Mouse (Mus musculus) lung, postnatal 25 days (tissue): Measurements from ENCODE around the gene Pard6b.

ENCODE experiments used
- DNase-seq: peaks from one replicate; pipeline ENCODE4 v3.0.0; 2022; ENCODE audit warnings: low spot score

Pard6b gene

GRCm38 (mm10) chr2:168063712-168064111 is 17.1 kb upstream of the Pard6b start:
- DNase-seq, result no peak

GRCm38 (mm10) chr2:168065511-168065910 is 15.3 kb upstream of the Pard6b start:
- DNase-seq, result no peak

- DNase-seq, result no peak
These were observed 14.0 kb upstream of the Pard6b start for GRCm38 (mm10) chr2:168066783-168067182.

DNA sequence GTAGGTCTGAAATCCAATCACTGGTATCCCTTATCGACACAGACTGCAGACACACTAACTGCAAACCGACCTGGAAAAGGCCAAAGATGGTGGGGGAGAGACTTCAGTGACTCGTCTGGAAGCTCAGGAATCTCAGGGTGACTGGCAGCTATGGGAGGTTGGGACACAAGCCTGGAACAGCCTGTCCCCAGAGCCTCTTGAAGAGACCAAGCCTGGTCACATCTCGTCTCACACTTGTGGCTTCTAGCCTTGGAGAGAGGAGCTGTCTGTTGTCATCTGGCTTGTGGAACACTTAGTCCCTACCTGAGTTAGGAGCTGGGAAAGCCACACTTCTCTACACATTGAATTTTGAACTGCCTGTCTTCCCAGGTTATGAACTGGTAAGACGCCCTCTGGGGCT is 10.4 kb upstream of the Pard6b start:
- DNase-seq, result peak; percentile 56

DNA sequence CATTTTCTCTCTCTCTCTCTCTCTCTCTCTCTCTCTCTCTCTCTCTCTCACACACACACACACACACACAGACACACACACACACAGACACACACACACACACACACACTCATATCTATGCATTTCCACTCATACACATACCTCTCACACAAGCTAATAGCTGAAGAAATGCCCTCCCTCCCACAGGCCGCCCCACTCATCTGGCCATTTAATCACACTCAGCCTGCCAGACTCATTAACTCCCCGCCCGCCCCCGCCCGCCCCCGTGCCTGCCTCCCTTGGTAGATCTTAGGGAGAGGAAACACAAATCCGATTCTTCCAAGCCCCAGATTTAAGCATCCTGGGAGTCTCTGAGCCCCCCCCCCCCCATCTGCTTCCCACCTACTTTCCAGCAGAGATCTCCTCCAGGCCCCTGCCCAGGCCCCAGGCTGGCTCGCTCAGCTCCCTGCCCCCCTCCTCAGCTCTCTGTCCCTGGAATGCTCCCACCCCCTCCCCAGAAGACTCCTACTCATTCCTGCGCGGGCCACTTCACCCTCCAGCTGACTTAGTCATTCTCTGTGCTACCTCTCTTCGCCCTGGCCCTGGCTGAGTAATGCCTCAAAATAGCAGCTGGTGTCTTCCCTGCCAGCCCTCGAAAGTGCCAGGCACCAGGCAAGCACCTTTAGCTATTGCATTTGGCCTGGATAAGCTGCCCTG is 8.2 kb upstream of the Pard6b start:
- DNase-seq, result peak; percentile 67

GRCm38 (mm10) chr2:168073722-168074121 is 7.1 kb upstream of the Pard6b start:
- DNase-seq, result no peak

- no peak for DNase-seq
These were observed 6.3 kb upstream of the Pard6b start for GRCm38 (mm10) chr2:168074457-168074856.

DNA sequence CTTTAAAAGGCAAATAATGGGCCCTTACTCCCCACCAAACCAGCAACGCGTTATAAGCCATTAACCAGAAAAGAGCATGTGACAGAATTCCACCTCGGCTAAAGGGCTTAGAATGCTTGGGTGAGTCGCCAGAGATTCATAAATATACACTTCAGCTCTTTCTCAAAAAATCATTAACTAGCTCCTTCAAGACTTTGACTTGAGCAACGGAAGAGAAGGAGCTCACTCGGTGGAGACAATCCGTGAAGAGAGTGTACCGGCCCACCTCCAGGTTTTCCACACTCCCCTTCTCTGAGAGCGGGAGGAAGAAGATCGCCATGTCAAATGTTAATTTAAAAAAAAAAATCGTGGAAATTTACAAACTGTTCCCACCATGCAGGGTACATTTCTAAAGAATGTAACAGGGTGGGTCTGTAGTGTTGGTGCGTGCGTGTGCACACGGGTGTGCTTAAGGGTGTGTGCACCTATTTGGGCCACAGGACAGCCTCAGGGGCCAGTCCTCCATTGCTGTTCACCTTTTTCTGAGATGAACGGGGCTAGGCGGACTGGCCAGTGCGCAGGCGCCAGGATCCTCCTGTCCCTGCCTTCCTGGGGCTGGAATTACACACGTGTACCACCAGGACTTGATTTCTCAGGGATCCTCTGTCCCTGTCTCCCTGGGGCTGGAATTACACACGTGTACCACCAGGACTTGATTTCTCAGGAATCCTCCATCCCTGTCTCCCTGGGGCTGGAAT is 3.8 kb upstream of the Pard6b start:
- DNase-seq, result no peak

- peak; percentile 89 for DNase-seq
These were observed 2.5 kb upstream of the Pard6b start for GRCm38 (mm10) chr2:168078107-168078830.

DNA sequence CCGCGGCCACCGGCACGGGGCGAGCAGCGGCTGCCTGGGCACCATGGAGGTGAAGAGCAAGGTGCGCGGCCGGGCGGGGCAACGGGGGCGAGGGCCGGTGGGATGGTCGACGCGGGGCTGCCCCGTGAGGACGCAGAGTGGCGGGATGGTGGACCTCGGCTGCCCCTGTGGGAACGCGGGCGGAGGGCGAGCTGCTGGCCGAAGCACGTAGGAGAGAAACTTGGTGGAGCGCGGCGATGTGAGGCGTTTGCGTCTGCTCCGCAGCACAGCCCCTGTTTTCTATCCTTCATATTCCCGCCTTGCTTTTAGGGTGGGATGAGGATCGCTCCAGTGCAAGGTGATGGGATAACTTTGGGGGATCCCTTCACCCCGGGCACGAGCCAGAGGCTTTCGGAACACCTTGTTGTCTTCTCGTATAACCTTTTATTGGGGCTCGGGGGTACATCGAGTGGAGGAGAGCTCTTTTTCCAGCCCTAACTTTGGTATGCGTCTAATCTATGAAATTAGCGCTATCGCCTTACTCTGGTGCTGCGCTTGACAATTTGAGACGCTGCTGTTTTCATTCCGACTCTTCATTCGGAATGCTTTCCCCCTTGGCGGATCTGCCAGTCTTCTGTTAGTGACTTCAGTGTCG is 612 bp downstream of the Pard6b start:
- no peak for DNase-seq

DNA sequence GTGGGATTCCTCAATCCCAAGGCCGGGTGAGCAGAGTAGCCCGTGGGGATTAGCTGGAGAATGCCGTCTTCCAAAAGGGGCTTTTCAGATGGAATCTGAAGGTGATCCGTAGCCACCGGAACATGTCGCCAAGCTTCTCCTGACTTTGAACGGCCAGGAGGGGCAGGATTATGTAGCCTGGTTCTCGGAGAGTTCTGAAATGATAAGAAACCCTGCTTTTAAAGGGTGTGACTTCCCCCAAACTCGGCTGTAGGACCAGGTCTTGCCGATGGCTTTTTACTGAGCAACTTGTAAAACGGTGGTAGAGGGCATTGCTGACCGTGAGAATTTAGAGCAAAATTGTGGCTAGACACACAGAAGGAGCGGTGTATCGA is 1.1 kb downstream of the Pard6b start:
- DNase-seq, result no peak

DNA sequence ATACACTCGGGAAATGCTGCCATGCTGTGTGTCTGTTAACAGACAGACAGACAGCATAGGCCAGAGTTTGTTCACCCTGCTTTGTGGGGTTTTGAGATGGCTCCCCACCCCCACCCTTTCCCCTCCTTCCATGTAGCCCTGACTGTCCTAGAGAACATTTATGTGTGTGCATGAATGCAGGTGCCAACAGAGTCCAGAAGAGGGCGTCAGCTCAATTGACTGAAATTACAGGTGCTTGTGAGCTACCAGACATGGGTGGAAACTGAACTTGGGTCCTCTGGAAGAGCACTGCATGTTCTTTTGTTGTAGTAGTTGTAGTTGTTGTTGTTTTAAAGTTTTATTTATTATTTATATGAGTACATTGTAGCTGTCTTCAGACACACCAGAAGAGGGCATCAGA is 2.8 kb downstream of the Pard6b start:
- no peak for DNase-seq

DNA sequence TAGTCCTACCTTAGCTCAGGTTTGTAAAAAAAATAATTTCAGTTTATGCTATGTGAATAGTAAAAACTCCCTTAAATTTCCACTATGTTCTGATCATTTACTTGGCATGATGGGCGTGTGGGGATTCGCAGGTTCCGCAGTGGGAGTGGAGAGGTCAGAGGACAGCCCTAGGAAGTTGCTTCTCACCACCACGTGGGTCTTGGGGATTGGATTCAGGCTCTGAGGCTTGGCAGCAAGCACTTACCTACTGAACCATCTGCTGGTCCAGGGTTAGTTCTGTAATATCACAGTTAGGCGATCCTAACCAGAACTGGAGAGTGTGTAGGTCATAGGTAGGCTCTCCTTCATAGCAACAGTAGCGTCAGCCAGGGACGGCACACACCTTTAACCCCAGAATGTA is 3.4 kb downstream of the Pard6b start:
- DNase-seq, result no peak

DNA sequence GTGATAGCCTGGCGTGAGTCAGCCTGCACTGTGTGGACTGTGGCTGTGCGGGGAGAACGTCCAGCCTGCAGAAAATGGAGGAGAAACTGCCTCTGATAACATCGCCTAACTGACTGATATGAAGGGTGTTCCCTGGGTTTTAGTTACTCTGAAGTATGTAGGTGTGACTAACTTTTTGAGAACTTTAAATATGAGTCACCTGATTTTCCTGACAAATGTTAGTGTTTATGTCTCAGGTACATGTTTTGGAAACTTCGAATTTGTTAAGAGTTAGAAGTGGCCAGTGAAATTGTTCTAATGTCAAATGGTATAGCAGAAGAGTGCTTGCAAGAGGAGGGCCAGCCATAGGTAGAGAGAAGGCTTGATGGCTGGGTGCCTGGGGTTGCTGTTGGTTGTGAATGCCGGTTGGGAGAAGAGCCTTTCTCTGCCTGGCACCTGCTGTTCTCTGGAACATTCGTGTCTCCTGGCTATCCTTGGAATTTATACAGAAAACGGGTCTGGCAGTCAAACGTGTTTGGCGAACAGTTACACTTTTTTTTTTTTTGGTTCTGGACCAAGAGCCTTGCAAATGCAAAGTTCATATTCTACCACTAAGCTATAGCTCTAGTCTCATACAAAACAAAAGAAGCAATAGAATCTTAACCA is 4.9 kb downstream of the Pard6b start:
- no peak for DNase-seq

DNA sequence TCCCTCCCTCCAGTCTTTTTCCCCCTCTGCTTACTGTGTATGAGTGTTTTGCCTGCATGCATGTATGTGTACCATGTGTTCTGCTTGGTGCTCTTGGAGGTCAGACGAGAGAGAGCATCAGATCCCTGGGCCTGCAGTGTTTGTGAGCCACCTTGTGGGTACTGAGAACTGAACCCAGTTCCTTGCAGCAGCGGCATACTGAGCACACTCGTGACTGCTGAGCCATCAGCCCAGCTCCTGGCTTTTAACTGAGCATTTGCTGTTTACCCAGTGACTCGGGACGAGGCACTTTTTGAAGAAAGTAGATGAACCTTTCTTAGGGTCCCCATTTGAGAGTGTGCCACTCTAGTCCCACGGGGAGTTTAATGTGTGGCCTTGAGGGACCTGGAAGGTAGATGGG is 5.5 kb downstream of the Pard6b start:
- no peak for DNase-seq

GRCm38 (mm10) chr2:168086839-168087238 is 6.0 kb downstream of the Pard6b start:
- DNase-seq, result no peak

GRCm38 (mm10) chr2:168091560-168091959 is 10.8 kb downstream of the Pard6b start:
- DNase-seq, result no peak

DNA sequence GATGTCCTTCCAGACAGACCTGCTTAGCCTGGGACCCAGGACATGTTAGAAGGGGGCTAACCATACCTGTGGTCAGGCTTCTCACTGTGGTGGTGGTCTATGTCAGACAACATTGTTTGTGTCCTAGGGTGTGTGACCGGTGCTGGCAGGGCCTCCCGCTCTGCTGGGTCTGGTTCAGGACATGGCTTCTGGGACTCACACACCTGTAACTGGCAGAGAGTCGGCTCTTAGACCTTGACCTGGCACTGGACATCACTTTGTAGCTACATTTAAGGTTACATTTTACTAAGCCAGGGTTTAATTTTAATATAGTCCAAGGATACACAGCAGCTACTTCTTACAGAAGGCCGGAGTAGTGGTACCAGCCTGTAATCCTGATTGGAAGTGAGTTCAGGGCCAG is 12.3 kb downstream of the Pard6b start:
- no peak for DNase-seq

- no peak for DNase-seq
These were observed 14.3 kb downstream of the Pard6b start for GRCm38 (mm10) chr2:168095077-168095476.

- DNase-seq, result no peak
These were observed 15.7 kb downstream of the Pard6b start for GRCm38 (mm10) chr2:168096487-168096886.

DNA sequence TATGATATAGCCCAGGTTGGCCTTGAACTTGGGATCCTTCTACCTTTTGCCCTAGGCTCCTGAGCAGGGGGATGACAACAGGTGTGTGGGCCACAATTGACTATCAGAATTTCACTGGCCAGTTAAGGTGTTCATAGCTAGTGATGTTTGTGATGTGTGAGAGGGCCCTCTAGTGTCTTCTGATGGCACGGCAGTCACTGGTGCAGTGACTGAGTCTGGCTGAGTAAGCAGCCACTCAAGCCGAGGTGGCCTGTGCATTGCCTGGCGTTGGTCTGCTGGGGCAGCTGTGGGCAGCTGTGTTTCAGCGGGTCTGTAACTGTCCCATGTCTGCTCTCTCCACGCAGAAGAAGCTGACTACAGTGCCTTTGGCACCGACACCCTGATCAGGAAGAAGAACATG is 17.2 kb downstream of the Pard6b start:
- DNase-seq, result peak; percentile 70

DNA sequence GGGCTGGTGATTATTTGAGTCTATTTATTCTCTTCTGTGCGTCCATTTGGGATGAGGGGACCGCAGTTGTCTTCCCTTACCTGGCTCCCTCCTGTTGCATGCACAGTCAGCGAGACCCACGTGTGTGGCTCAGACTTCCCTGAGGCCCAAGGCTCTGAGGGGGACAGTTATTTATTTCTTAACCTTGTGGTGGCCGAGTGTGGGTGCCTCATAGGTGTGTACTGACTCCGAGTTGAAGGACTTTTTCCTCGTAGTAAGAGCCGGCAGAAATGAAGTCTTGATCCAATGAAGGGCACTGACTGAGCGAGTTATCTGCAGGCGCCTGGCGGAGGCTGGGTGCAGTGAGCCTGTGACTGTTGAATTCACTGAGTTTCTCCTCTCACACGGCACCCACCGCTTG is 19.2 kb downstream of the Pard6b start:
- no peak for DNase-seq
